Mouse (Mus musculus): ENCODE measurements at regions not wholly inside any gene's neighbourhood (a gene's known extent, or its start where the extent isn't known, plus 50 kb on each side); places are given as distances from the start of the nearest gene placed in this dataset.

DNA sequence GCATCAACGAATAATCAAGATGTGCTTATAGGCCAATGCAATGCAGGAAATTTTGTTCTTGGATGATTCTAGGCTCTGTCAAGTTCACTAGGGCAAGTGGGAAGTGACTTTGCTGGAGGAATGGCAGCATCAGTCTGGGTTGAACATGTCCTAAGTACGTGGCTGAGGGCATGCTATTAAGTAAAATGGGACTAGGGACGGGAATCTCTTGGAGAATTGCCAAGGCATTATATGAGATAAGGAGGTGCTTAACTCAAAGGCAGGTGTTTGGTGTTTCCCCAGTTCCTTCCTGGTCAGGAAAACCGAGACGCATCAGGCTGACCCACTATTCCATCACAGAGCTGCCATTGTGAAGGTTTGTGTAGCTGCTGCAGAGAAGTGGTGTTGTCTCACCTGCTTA is 307.0 kb downstream of the Med13l start:
- TF ChIP-seq CTCF (IDR thresholded peaks at IDR 0.05; ENCODE audit: control insufficient read depth, insufficient read depth, insufficient read length) (no peak), CEBPB (IDR thresholded peaks at IDR 0.05; ENCODE audit: low read depth) (no peak)
